Mouse (Mus musculus) T-helper 2 cell (primary cell): ENCODE results near the gene Ceacam1.
"Not testable (repeated sequence)": the region's sequence is repeated elsewhere in the genome, so short reads cannot be mapped to it uniquely, and the experiment has no call there.

Experiments used
- in situ Hi-C: fragments of 300-600 bp; cut with MboI, MseI; formaldehyde crosslinking; loops from one replicate; pipeline ENCODE4 v1.15.1; 2025; ENCODE audit warnings: high pct_unique_total_duplicates

The Ceacam1 gene

DNA sequence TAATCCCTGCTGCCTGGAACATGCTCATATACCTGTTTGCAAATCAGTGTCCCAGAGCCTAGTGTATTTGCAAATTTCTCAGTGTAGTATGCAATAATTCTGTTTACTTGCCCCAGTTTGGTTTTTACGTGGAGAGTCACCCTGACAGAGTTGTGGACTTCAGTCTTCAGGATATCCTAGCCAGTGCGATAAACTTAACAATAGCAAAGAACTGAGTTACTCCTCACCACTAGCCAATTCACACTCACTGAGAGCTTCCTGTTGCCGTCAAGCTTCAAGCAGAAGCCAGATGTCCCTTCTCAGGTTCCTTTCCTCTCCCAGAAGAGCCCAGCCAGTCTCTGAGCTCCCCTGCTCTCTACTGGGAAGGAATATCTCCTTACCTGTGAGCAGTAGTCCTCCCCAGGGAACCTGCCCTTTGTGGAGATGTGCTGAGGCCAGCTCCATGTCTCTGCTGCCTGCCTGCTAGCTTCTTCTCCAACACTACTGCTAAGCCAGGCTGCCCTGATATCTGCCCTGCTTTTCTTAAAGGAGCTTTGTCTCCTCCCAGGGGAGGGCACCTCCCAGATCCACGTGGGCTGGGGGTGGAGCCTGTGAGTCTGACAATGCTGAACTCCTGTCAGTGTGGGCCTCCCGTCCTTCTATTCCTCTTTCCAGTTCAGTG lies at the start of gene Ceacam1:
Gene Ceacam1, minus strand, starts transcription at position 513 of the 661 bp plus-strand sequence.
- in situ Hi-C loops = loop anchor here (5.0 kb wide), 1 partner anchor 55 kb away; no protein-coding TSS in a partner anchor

DNA sequence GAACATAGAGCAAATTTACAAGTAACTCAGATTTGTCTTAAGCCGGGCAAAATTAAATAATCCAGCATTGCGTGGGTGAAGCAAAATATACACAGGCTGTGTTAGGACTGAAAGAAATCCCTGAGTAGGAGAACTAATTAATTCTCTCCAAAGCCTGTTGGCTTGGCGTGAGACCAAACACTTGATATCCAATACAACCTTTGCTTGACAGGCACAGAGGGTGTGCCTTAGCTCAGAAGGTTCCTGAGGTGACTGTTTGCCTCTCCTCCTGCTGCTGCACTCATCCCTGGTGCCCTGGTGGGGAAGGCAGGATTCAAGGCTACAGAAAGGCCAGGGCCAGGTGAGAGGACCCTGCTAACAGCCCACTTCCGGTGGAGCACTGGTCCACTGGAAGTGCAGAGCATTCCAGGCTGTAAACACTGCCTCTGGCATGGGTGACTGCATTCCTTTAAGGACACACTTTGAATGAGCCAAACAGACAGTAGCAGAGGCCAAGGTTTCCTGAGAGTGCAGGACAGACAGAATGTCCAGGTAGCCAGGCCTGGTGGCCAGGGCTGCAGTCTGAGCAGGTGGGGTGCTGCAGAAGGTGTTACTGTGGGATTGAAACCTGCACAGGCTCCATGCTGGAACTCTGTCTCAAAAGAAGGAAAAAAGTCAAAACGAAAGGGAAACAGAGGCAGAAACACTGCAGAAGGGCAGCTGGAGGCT lies 38.8 kb upstream of the Ceacam1 start:
- in situ Hi-C loops = not testable (repeated sequence)

GRCm38 (mm10) chr7:25515667-25516066 lies 38.3 kb upstream of the Ceacam1 start:
- in situ Hi-C loops = not testable (repeated sequence)

DNA sequence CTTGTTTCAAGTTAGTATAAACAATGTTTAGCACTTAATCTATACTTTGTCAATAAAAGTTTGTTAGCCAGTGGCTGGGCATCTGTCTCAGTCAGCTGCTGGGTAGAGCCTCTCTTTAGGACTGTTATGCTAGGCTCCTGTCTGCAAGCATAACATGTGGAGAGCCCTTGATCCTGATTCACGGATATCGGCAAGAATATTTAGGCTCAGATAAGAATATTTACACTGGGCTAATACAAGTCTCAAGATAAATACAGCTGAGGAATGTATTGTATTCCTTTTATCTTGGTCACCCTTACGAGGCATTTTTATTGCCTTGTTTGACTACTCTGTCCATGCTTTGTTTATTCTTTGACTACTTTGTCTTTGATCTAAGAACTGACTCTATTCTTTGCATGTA lies 32.5 kb upstream of the Ceacam1 start:
- in situ Hi-C loops = loop anchor here (5.0 kb wide), 1 partner anchor 48 kb away; no protein-coding TSS in a partner anchor

DNA sequence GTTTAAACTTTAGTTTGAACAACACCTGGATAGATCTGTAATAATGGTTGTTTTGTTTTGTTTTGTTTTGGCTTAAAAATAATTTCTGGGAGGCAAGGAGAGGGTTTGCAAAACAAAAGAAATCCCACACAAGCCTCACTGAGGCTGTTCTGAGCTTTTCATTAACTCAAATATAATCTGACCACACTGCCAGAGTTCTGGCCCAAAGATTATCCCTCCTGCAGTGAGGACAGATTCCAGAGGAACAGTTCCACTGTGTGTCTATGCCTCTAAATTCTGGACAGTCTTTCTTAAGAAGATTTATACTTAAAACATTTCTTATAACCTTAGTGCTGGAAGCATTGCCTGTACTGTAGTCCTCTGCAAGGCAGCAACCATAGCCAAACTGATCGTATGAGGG lies 17.2 kb upstream of the Ceacam1 start:
- in situ Hi-C loops = loop anchor here (5.0 kb wide), 1 partner anchor 58 kb away; no protein-coding TSS in a partner anchor

DNA sequence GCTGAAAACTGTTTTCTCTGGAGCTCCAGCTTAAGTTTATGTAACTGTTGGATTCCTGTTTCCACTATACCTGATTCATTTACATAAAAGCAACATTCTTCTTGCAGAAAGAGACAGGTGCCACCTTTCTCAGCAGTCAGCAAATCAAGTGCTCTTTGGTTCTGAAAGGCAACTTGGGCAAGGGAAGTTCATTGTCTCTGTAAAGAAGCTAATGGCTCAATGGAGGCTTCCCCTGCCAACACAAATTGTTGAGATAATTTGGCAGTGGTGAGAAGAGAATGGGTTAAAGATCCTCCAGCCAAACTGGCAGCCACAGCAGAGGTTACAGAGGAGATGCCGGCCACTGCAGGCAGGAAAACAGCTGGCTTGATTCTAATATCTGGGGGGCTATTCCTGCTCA lies 13.3 kb upstream of the Ceacam1 start:
- in situ Hi-C loops = loop anchor here (5.0 kb wide), 1 partner anchor 62 kb away; no protein-coding TSS in a partner anchor

GRCm38 (mm10) chr7:25489382-25489781 lies 12.0 kb upstream of the Ceacam1 start:
- in situ Hi-C loops = not testable (repeated sequence)

DNA sequence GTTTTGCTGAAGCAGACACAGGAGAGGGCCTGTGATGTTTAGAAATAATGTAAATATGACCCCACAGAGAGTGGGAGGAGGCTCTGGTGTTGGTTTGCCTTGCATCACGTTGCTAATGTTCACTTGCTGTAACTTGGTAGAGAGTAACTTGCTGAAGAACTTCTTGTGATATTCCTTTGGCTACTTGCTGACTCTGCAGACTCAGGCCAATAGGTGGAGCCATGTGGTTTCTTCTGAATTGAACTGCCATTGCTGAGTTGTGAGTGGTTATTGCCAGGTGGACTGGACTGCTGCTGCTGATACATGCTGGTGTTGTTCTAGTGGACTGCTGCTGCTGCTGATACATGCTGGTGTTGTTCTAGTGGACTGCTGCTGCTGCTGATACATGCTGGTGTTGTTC lies 8.8 kb upstream of the Ceacam1 start:
- in situ Hi-C loops = no loop called here

DNA sequence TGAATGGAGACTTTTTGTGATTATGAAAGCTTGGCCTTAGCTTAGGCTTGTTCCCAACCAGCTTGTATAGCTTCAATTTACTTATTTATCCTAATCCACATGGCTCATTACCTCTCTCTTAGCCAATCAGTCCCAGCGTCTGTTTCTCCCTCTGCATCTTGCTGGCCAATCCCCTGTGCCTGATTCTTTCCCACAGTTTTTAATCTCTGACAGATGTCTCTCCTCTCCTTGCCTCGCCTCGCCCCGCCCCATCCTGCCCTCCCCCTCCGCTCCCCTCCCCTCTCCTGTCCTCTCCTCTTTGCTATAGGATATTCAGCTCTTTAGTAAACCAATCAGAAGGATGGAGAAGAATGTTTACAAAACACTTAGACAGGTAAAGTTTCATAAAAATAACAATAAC lies 7.7 kb upstream of the Ceacam1 start:
- in situ Hi-C loops = no loop called here

GRCm38 (mm10) chr7:25483133-25483735 lies 5.8 kb upstream of the Ceacam1 start:
- in situ Hi-C loops = no loop called here

DNA sequence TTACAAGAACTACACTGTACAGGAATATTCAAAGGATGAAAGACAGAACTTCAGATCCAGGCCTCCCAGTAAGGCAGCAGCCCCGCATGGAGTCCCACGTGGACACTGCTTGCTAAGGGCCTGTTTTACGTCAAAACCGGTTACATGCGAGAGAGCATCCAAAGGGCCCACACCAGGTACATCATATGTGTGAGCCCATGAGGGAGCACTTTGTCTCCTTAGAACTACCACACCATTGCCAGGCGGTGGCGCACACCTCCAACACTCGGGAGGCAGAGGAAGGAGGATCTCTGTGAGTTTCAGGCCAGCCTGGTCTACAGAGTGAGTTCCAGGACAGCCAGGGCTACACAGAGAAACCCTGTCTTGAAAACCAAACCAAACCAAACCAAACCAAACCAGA lies 3.4 kb upstream of the Ceacam1 start:
- in situ Hi-C loops = not testable (repeated sequence)

DNA sequence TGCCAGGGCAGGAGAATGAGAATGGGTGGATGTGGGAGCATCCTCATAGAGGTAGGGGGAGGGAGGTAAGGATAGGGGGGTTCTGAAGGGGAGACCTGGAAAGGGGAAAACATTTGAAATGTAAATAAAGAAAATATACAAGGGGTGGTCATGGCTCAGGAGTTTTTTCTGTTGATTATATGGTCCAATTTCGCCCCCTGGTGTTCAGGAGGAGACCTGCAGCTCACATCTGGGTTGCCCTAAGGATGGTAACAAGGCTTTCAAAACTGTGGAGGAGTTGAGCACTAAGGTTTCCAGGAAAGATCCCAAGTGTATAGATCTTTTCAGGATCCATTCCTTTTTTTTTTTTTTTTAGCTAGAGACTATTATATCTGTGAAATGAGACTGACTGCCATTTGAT lies 2.0 kb upstream of the Ceacam1 start:
- in situ Hi-C loops = loop anchor here (5.0 kb wide), 1 partner anchor 57 kb away; no protein-coding TSS in a partner anchor

GRCm38 (mm10) chr7:25477752-25478093 lies 320 bp upstream of the Ceacam1 start:
- in situ Hi-C loops = loop anchor here (5.0 kb wide), 1 partner anchor 55 kb away; no protein-coding TSS in a partner anchor

DNA sequence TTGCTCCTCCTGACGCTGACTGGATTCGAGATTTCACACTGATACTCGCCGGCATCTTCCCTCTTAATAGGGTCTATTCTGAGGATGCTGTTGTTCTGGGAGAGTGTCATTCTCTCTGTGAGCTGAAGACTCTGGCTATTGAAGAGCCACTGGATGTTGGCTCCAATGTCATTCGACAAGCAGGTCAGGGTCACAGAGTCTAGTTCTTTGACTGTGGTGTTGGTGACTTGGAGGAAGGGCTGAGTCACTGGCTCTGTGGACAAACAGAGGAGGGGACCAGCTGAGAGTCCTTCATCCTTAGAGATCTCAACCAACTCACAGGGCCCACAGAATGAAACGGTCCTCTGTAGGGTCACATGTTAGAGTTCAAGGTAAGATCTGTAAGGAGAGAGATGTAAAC lies 5.6 kb downstream of the Ceacam1 start:
- in situ Hi-C loops = not testable (repeated sequence)

DNA sequence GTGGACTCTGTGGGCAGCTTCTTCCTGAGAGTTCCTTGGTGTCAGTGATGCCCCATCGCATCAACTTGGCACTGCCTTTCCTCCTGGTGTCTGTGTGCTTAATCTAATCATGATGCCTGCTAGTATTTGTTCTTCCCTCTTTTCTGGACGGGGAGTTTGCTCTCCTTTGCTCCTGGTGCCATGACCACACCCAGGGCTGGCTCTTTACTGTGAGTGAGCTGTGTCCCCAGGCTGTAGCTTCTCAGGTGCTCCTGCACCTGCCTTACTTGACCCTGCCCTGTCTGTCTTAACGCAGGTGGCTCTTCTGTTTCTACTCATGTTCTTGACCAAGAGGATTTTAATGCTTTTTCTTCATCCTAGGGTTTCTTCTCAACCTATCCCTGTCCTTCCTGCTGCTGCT lies 11.8 kb downstream of the Ceacam1 start:
- in situ Hi-C loops = not testable (repeated sequence)

DNA sequence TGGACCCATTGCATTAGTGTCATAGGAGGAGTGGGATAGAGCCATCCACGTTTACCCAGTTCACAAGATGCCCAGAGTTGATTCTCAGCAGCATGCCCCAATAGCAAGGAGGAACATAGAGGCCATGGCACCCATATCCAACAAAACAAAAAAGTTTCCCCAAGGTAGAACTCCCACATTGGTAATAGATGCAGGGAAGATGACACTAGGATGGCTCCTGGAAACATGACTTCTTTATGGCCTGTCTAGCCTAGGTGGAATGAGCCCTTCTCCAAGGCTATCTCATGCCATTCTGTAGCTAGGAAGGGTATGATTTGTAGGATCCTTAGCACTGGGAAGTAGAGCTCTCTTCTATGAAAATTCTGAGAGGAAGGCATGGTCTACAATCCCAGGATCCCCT lies 12.4 kb downstream of the Ceacam1 start:
- in situ Hi-C loops = no loop called here

DNA sequence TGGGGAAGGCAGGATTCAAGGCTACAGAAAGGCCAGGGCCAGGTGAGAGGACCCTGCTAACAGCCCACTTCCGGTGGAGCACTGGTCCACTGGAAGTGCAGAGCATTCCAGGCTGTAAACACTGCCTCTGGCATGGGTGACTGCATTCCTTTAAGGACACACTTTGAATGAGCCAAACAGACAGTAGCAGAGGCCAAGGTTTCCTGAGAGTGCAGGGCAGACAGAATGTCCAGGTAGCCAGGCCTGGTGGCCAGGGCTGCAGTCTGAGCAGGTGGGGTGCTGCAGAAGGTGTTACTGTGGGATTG lies 15.4 kb downstream of the Ceacam1 start:
- in situ Hi-C loops = loop anchor here (5.0 kb wide), 1 partner anchor 50 kb away; no protein-coding TSS in a partner anchor

DNA sequence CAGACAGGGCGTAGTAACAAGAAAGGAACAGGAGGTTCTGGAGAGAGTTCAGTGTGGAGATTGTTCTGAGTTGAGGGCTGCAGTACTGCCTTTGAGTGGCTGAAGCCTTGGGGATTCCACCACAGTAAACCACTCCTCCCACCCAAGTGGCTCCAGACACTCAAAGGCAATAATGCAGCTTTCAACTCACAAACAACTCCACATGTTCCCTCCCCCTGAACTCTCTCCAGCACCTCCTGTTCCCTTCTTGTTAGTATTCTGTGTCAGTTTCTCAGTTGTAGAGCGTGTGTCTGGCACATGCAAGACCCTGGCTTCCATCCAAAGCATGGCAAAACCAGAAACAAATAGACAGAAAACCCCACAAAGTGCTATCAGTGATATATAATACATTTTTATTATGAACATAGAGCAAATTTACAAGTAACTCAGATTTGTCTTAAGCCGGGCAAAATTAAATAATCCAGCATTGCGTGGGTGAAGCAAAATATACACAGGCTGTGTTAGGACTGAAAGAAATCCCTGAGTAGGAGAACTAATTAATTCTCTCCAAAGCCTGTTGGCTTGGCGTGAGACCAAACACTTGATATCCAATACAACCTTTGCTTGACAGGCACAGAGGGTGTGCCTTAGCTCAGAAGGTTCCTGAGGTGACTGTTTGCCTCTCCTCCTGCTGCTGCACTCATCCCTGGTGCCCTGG lies 15.9 kb downstream of the Ceacam1 start:
- in situ Hi-C loops = loop anchor here (5.0 kb wide), 1 partner anchor 51 kb away; no protein-coding TSS in a partner anchor

GRCm38 (mm10) chr7:25452103-25452502 lies 25.3 kb downstream of the Ceacam1 start:
- in situ Hi-C loops = no loop called here

DNA sequence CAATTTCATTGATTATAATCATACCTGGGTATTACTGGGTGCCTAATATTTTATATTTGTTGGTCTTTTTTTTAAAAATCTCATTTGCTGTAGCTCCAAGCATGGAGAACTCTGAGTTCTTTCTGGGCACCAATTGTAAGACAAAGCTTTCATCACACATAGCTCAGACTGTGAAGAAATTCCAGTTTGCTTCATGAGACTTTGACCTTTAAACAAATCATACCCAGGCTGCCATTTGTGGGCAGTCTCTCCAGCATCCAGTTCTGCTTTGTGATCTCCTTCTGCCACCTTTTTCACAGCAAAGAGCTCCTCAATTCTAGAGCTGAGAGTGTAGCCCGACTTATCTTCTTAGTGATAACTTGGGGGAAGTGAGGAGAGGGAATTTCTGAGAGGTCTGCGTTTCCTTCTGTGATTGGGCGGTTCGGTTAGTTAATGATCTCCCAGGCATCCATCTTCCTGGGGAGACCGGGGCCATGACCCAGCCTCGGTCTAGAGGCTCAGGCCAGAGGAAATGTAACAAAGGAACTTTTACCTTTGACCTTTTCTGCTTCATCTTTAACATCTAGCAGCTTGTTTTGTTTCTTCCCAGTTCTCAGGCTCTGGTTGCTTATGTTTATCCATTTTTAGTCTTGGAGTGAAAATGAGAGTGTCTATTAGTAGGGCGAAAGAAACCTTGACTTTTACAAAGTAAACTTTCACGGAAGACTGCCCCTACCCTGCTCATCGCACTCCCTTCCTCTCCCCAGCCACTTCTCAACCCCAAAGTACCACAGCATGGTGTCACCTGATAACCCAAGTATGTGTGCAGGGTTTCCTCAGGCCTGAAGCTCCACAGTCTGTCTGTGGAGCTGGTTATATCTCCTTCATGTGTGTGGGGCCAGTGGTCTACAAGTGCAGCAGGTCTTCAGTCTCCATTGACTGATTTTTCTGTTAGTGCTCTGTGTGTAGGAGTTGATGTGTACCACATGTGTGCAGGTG lies 27.2 kb downstream of the Ceacam1 start:
- in situ Hi-C loops = no loop called here

DNA sequence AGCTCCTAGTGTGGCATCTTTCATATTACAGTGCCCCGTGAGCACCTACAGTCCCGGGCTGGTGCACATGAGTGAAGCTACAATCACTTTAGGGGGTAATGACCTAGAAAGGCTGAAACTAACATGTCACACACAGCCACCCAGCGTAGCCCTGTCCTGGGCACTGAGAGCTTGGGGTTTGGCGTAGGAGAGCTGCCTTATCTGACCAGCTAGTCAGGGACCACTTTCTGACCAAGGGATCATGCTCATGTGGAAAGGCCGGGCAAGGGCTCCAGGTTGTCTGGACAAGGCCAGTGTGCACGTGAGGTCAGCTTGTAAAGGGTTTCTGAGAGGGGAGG lies 36.6 kb downstream of the Ceacam1 start:
- in situ Hi-C loops = no loop called here
